Mouse (Mus musculus): ENCODE measurements around the gene Omt2b. TPM values are rescaled to one million over a fixed set of nuclear protein-coding genes. Genes with fewer than 3 reads are reported as not detected.
"Not testable (repeated sequence)": the region's sequence is repeated elsewhere in the genome, so short reads cannot be mapped to it uniquely, and the experiment has no call there.

The Omt2b gene
- polyA plus RNA-seq, 1 experiment from 2014 or later = not detected

- Histone ChIP-seq H3K4me3 (ENCODE audit: low read depth, low read length) (no peak overlapping the region), H3K36me3 (replicated peaks; ENCODE audit: insufficient read depth, low read length) (no peaks in the 10 kb centered on the region), H3K27ac (ENCODE audit: low read depth) (no peak overlapping the region), H3K4me1 (ENCODE audit: insufficient read depth) (no peaks in the 10 kb centered on the region), H3K9me3 (ENCODE audit: low read length) (no peaks in the 10 kb centered on the region), H3K9ac (replicated peaks) (no peak overlapping the region), H3K4me2 (ENCODE audit: low read depth, low read length) (no peak overlapping the region), H3K27me3 (ENCODE audit: insufficient read depth, low read length) (no peaks in the 10 kb centered on the region)
- DNase-seq (no peak), ATAC-seq (no peak)
- no peak for TF ChIP-seq CTCF (IDR thresholded peaks at IDR 0.05; ENCODE audit: low read depth)
- no peak for TF ChIP-seq EP300 (IDR thresholded peaks at IDR 0.05; ENCODE audit: low read depth)
- 49% methylated on average over 2 of the region's 2 CpGs for WGBS (ENCODE audit: insufficient replicate concordance)
Observed at GRCm38 (mm10) chr9:78360484-78360872, 33.1 kb downstream of the Omt2b start.

GRCm38 (mm10) chr9:78363374-78363773 is 36.0 kb downstream of the Omt2b start:
- H3K4me3 ChIP-seq (ENCODE audit: low read depth, low read length) = no peak overlapping the region
- no peak overlapping the region for H3K9ac ChIP-seq (replicated peaks)
- no peaks in the 10 kb centered on the region for H3K9me3 ChIP-seq (ENCODE audit: low read length)
- H3K4me1 ChIP-seq (ENCODE audit: insufficient read depth) = no peaks in the 10 kb centered on the region
- no peak overlapping the region for H3K4me2 ChIP-seq (ENCODE audit: low read depth, low read length)
- ATAC-seq = no peak
- DNase-seq = no peak
- H3K27ac ChIP-seq (ENCODE audit: low read depth) = no peak overlapping the region
- TF ChIP-seq EP300 (IDR thresholded peaks at IDR 0.05; ENCODE audit: low read depth) (peak; percentile 31; the same call in 1 of the 2 replicates), CTCF (IDR thresholded peaks at IDR 0.05; ENCODE audit: low read depth) (no peak)
- no peaks in the 10 kb centered on the region for H3K36me3 ChIP-seq (replicated peaks; ENCODE audit: insufficient read depth, low read length)
- no peaks in the 10 kb centered on the region for H3K27me3 ChIP-seq (ENCODE audit: insufficient read depth, low read length)
- WGBS (ENCODE audit: insufficient replicate concordance) = 24% methylated on average over 6 of the region's 6 CpGs

GRCm38 (mm10) chr9:78364701-78365100 is 37.3 kb downstream of the Omt2b start:
- TF ChIP-seq EP300 (IDR thresholded peaks at IDR 0.05; ENCODE audit: low read depth) (no peak), CTCF (IDR thresholded peaks at IDR 0.05; ENCODE audit: low read depth) (no peak)
- no peak for ATAC-seq

GRCm38 (mm10) chr9:78365850-78366544 is 38.6 kb downstream of the Omt2b start:
- no peak for ATAC-seq
- no peaks in the 10 kb centered on the region for H3K9me3 ChIP-seq (ENCODE audit: low read length)
- DNase-seq = no peak
- H3K4me3 ChIP-seq (ENCODE audit: low read depth, low read length) = no peak overlapping the region
- H3K9ac ChIP-seq (replicated peaks) = no peak overlapping the region
- TF ChIP-seq EP300 (IDR thresholded peaks at IDR 0.05; ENCODE audit: low read depth) (no peak), CTCF (IDR thresholded peaks at IDR 0.05; ENCODE audit: low read depth) (no peak)
- H3K27me3 ChIP-seq (ENCODE audit: insufficient read depth, low read length) = no peaks in the 10 kb centered on the region
- 52% methylated on average over 13 of the region's 13 CpGs for WGBS (ENCODE audit: insufficient replicate concordance)
- no peaks in the 10 kb centered on the region for H3K36me3 ChIP-seq (replicated peaks; ENCODE audit: insufficient read depth, low read length)
- H3K4me1 ChIP-seq (ENCODE audit: insufficient read depth) = no peaks in the 10 kb centered on the region
- H3K27ac ChIP-seq (ENCODE audit: low read depth) = no peak overlapping the region
- H3K4me2 ChIP-seq (ENCODE audit: low read depth, low read length) = no peak overlapping the region

More at GRCm38 (mm10) chr9:78364701-78365100, 37.3 kb downstream of the Omt2b start:
- Histone ChIP-seq H3K36me3 (replicated peaks; ENCODE audit: insufficient read depth, low read length) (no peaks in the 10 kb centered on the region), H3K9ac (replicated peaks) (no peak overlapping the region), H3K4me2 (ENCODE audit: low read depth, low read length) (no peak overlapping the region), H3K27me3 (ENCODE audit: insufficient read depth, low read length) (no peaks in the 10 kb centered on the region), H3K4me3 (ENCODE audit: low read depth, low read length) (no peak overlapping the region), H3K27ac (ENCODE audit: low read depth) (no peak overlapping the region), H3K4me1 (ENCODE audit: insufficient read depth) (no peaks in the 10 kb centered on the region), H3K9me3 (ENCODE audit: low read length) (no peaks in the 10 kb centered on the region)
- WGBS (ENCODE audit: insufficient replicate concordance) = 83% methylated on average over 6 of the region's 6 CpGs
- DNase-seq = no peak

- H3K9me3 ChIP-seq (ENCODE audit: low read length); H3K9ac ChIP-seq (replicated peaks); H3K36me3 ChIP-seq (replicated peaks; ENCODE audit: insufficient read depth, low read length); H3K27me3 ChIP-seq (ENCODE audit: insufficient read depth, low read length); ATAC-seq; H3K4me3 ChIP-seq (ENCODE audit: low read depth, low read length); H3K4me1 ChIP-seq (ENCODE audit: insufficient read depth); H3K4me2 ChIP-seq (ENCODE audit: low read depth, low read length); H3K27ac ChIP-seq (ENCODE audit: low read depth); DNase-seq: not testable (repeated sequence)
- 75% methylated on average over 16 of the region's 16 CpGs for WGBS (ENCODE audit: insufficient replicate concordance)
Observed at GRCm38 (mm10) chr9:78367959-78368358, 40.6 kb downstream of the Omt2b start, which contains the start of gene Dppa5a. Dppa5a (minus strand) TSS chr9:78368177.

GRCm38 (mm10) chr9:78368671-78369293 is 41.4 kb downstream of the Omt2b start:
- Histone ChIP-seq H3K27me3 (ENCODE audit: insufficient read depth, low read length) (no peaks in the 10 kb centered on the region), H3K4me3 (ENCODE audit: low read depth, low read length) (no peak overlapping the region), H3K36me3 (replicated peaks; ENCODE audit: insufficient read depth, low read length) (no peaks in the 10 kb centered on the region), H3K9me3 (ENCODE audit: low read length) (no peaks in the 10 kb centered on the region), H3K9ac (replicated peaks) (no peak overlapping the region), H3K4me2 (ENCODE audit: low read depth, low read length) (no peak overlapping the region), H3K4me1 (ENCODE audit: insufficient read depth) (no peaks in the 10 kb centered on the region), H3K27ac (ENCODE audit: low read depth) (no peak overlapping the region)
- DNase-seq (no peak), ATAC-seq (no peak)
- 70% methylated on average over 3 of the region's 3 CpGs for WGBS (ENCODE audit: insufficient replicate concordance)
- no peak for TF ChIP-seq EP300 (IDR thresholded peaks at IDR 0.05; ENCODE audit: low read depth)
- TF ChIP-seq CTCF (IDR thresholded peaks at IDR 0.05; ENCODE audit: low read depth) = no peak
